Mouse (Mus musculus): ENCODE results near the gene Syde2.

Syde2 gene

DNA sequence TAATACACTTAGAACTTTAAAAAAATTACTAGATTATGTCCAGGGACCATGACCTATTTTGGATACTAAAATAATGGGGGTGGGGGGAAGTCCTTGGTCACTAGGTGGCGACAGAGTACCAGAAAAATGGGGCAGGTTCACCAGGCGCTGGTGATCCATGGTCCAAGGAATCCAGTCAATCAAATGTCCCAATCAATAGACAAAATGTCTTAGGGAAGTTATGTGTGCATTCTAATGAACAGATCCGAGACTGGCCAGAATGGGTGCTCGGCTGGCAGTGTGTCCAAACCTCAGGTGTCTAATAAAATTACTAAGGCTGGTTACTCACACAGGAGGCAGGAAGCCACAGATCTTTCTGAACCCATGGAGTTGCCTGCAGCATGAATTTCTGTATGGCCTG is 70.6 kb downstream of the Syde2 start:
- DNase-seq = peak; percentile 65

DNA sequence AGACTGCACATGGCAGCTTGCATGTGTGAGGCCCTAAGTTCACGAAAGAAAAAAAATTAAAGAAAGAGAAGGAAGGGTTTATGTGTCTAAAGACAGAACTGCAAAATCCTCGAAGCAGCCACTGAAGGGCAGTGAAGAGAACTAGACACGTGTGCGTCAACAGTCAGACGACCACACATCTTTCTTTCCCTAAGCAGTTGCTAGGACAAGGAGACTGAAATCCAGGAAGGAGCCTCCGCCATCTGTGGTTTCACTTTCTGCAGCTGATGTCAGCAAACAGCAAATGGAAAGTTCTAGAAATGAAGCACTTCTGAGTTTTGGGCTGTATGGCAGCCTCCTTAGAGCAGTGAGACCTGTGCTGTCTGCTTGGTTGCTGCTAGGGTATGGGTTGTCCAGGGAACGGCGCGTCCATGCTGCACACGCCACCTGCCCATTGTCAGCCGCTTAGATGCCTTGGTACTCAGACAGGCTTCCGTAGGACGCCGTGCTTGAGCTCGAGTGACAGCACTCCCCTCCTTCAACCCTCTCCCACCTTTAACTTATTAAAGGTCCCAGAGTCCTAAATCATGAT is 71.8 kb downstream of the Syde2 start:
- no peak for DNase-seq

DNA sequence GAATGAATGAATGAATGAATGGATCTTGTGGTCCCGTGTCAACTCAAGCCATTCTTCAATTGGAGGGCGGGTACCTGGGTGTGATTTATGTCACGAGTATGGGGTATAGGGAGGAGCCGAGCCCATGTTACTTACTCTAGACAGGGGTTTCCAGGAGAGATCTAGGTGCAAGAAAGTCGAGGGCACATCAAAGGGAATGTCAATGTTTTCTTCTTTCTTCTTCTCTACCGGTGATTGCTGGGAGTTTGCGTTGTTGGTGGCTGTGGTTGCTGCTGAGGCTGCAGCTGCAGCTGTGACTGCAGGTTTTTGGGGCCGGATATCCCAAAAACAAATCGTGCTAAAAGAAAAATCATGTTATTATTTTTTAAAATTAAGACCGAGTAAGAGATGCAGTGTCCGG is 75.5 kb downstream of the Syde2 start:
- DNase-seq = no peak

DNA sequence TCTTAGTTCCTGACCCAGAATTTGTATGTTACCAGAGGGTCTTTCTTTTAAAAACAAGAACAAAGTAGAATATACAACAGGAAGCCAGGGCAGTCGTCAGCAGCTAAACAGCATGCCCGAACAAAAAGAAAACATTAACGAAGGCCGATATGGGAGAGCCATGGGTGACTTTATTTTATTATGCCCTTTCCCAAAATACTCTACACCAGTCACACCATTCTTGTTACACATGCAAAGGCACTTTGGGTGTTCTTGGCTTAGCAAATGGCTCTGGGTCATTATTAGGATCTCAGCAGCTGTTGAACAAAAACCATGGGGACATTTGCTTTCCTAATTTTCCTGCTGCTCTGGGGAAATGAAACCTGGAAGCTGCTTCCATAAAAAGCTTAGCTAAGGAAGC is 81.6 kb downstream of the Syde2 start:
- no peak for DNase-seq

All from kidney, postnatal 14 days (tissue).